Mouse (Mus musculus) kidney, adult 2 months (tissue): ENCODE data around the gene Sf3a2.

Experiments
- CTCF ChIP-seq: fragments of 200-500 bp; conservative IDR thresholded peaks from 2 replicates; pipeline ENCODE4 v1.5.1; 2011; ENCODE audit warnings: low read depth, mild to moderate bottlenecking, control low read depth, low read length, moderate library complexity, mixed read lengths; ENCODE audit not compliant: insufficient read depth, insufficient read length
- POLR2A ChIP-seq: fragments of 200-500 bp; IDR thresholded peaks from one replicate; pipeline ENCODE4 v1.6.1; 2011; ENCODE audit warnings: low read depth, low read length, control low read depth

- TF ChIP-seq POLR2A (no peak), CTCF (no peak)
These were observed 39.0 kb downstream of the Sf3a2 start for GRCm38 (mm10) chr10:80836949-80837379.
